Comparison of ENCODE assay signal across 7 mouse cellular contexts in the genomic region with DNA sequence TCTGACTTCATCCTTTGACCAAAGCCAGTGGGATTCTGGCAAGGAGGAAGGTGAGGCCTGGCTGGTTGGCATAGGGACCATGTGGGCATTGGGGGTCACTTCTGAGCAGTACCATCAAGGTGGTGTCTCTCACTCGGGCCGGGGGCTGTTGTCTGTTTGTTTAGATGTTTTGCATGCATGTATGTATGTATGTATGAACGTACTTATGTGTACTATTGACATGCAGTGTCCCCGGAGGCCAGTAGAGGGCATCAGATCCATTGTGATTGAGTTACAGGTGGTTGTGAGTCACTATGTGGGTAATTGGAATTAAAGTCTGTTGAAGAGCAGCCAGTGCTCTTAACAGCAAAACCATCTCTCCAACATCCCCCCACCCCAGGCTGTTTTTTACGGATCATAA. TPM values are rescaled to one million over a fixed set of nuclear protein-coding genes. Genes with fewer than 3 reads are reported as not detected.
DNase-seq lines count a peak whose midpoint lies in the region; ATAC-seq and TF ChIP-seq lines count a peak whose summit lies in the region.

No protein-coding gene starts in this region.

- 5% methylated on average over 5 of the region's 5 CpGs for WGBS in liver, embryonic 14.5 days (ENCODE audit: insufficient replicate concordance)

- H3K9me3 ChIP-seq in liver, embryonic 14.5 days (ENCODE audit: control insufficient read depth, low read length): no peaks in the 10 kb centered on the region

- H3K27me3 ChIP-seq in liver, embryonic 14.5 days (ENCODE audit: control insufficient read depth, insufficient read depth, low read length): no peaks in the 10 kb centered on the region

- H3K4me3 ChIP-seq in liver, embryonic 14.5 days (ENCODE audit: insufficient read depth in 1 of 2, low read depth in 2 of 2, low read length in 2 of 2): no peak overlapping the region

- peak; percentile 75 for ATAC-seq in CD4-positive, CD25-positive, alpha-beta regulatory T cell, adult 4 months
- no peak for ATAC-seq in liver, embryonic 14.5 days (ENCODE audit: insufficient read depth)

- no peak for TF ChIP-seq EP300 in liver, embryonic 14.5 days (IDR thresholded peaks at IDR 0.05; ENCODE audit: low read depth)

- H3K4me2 ChIP-seq in liver, embryonic 14.5 days (ENCODE audit: low read depth): no peak overlapping the region

- H3K27ac ChIP-seq in liver, embryonic 14.5 days: no peak overlapping the region

- peak; percentile 83 for TF ChIP-seq CTCF in liver, embryonic 14.5 days (IDR thresholded peaks at IDR 0.05; ENCODE audit: low read depth)

- H3K36me3 ChIP-seq in liver, embryonic 14.5 days (replicated peaks; ENCODE audit: control insufficient read depth, insufficient read depth, low read depth): no peaks in the 10 kb centered on the region

- H3K9ac ChIP-seq in liver, embryonic 14.5 days (replicated peaks): no peak overlapping the region

- H3K4me1 ChIP-seq in liver, embryonic 14.5 days (replicated peaks; ENCODE audit: control insufficient read depth in 2 of 2, insufficient read depth in 2 of 2, low read length in 1 of 2): no peaks in the 10 kb centered on the region

- peak; percentile 59 for DNase-seq in Muller cell, postnatal 12 days (ENCODE audit: inconsistent ontology term)
- DNase-seq in cerebellum, postnatal 10 days: peak; percentile 86 to 89
- DNase-seq in frontal cortex, postnatal 25 days (ENCODE audit: low spot score in 2 of 2): peak; percentile 68 to 69
- peak; percentile 79 for DNase-seq in kidney, postnatal 14 days
- peak; percentile 36 to 56 (median 48) for DNase-seq in liver, embryonic 14.5 days (ENCODE audit: low read depth in 3 of 3, low spot score in 3 of 3)
- peak; percentile 58 to 64 for DNase-seq in right cerebral cortex, postnatal 36 days (ENCODE audit: low spot score in 2 of 2)

RNA-seq across cellular contexts. Expression of gene Sgsh, which starts 15.7 kb away (rescaled TPM):
- polyA plus RNA-seq in CD4-positive, CD25-positive, alpha-beta regulatory T cell, adult 4 months (2017; shearing (Covaris generic)): 10 to 100 TPM in 1 of 2 experiments, 1 to 10 TPM in 1; 7.4 to 19.9 TPM
- 1.2 and 1.3 TPM in 2 replicates for polyA plus RNA-seq in liver, embryonic 14.5 days (2012; rRNA removed)
- 1.3 and 2.2 TPM in 2 replicates for polyA plus RNA-seq in liver, embryonic 14.5 days (2014; fragmentation: Nextera tagmentation; extraction: Ambion mirVana)

RNA-seq across cellular contexts. Expression of gene Slc26a11, which starts 15.7 kb away (rescaled TPM):
- 10 to 100 TPM in 1 of 2 experiments, 1 to 10 TPM in 1; 8.0 to 16.2 TPM for polyA plus RNA-seq in CD4-positive, CD25-positive, alpha-beta regulatory T cell, adult 4 months (2017; shearing (Covaris generic))
- polyA plus RNA-seq in liver, embryonic 14.5 days (2012; rRNA removed): 1.2 TPM in 2 replicates
- polyA plus RNA-seq in liver, embryonic 14.5 days (2014; fragmentation: Nextera tagmentation; extraction: Ambion mirVana): 1.1 and 1.2 TPM in 2 replicates

RNA-seq across cellular contexts. Expression of gene Card14, which starts 32.1 kb away (rescaled TPM):
- polyA plus RNA-seq in CD4-positive, CD25-positive, alpha-beta regulatory T cell, adult 4 months (2017; shearing (Covaris generic)): not detected
- polyA plus RNA-seq in liver, embryonic 14.5 days (2012; rRNA removed): 0.17 and 0.21 TPM in 2 replicates
- polyA plus RNA-seq in liver, embryonic 14.5 days (2014; fragmentation: Nextera tagmentation; extraction: Ambion mirVana): 0.18 and 0.23 TPM in 2 replicates

RNA-seq across cellular contexts. Expression of gene Eif4a3, which starts 39.7 kb away (rescaled TPM):
- 100 to 1,000 TPM; 175 to 208 TPM for polyA plus RNA-seq in CD4-positive, CD25-positive, alpha-beta regulatory T cell, adult 4 months (2017; shearing (Covaris generic))
- 67.7 and 95.8 TPM in 2 replicates for polyA plus RNA-seq in liver, embryonic 14.5 days (2012; rRNA removed)
- 160 and 170 TPM in 2 replicates for polyA plus RNA-seq in liver, embryonic 14.5 days (2014; fragmentation: Nextera tagmentation; extraction: Ambion mirVana)

RNA-seq across cellular contexts. Expression of gene Rnf213, which starts 53.3 kb away (rescaled TPM):
- 10 to 100 TPM; 51.8 to 54.0 TPM for polyA plus RNA-seq in CD4-positive, CD25-positive, alpha-beta regulatory T cell, adult 4 months (2017; shearing (Covaris generic))
- polyA plus RNA-seq in liver, embryonic 14.5 days (2012; rRNA removed): 5.4 and 6.5 TPM in 2 replicates
- polyA plus RNA-seq in liver, embryonic 14.5 days (2014; fragmentation: Nextera tagmentation; extraction: Ambion mirVana): 4.9 and 5.8 TPM in 2 replicates

Comparison
In these comparisons a context has a peak if more than half of its experiments do, and no peak if none do; other contexts are left out.
1. RNA of gene Slc26a11, which starts 15.7 kb away (polyA plus RNA-seq): 8.0 to 16.2 TPM in CD4-positive, CD25-positive, alpha-beta regulatory T cell, adult 4 months; 1.1 to 1.2 TPM in liver, embryonic 14.5 days; every median in the first group is over 4 times any median in the second.
2. Peak in every context shown above with its lines, with median percentiles within 50 percentile points of each other: DNase-seq.